Mouse (Mus musculus): ENCODE data around the gene Spo11. TPM values are rescaled to one million over a fixed set of nuclear protein-coding genes. Genes with fewer than 3 reads are reported as not detected.

Gene Spo11
- total RNA-seq (2021) = not detected

DNA sequence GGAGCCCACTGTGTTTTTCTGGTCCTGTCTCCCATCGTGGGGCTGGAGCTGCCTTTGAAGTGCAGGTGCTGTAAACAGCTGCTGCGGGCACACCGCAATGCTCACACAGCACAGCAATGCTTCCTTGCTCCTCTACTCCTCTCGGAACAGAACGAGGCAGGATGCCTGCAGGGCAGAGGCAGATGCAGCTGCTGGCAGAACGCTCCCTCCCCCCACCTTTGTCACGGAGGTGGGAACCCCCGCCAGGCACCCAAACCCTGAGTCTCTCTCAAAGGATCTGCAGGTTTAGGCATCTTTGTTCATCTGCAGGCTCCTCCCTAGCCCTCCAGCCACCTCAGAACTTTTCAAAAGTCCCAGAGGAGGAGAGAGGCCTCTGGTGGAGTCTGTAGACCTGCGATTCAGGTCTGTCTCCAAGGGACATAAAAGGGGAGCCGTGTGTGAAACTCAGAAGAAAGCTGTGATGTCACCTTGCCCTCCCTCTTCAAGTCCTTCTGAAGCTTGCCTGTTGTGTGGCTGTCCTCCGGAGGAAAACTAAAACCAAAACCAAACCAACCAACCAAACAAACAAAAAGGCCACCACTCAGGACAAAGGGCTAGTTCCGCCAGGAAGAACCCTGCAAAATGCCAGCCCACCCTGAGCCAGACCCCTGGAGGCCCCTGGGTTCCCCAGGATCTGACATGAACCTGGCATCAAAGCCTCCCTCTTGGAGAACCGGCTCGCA, at the start of gene Spo11:
Gene Spo11 (plus strand): TSS at position 292 of the 722 bp plus-strand sequence.
- no peak for DNase-seq (ENCODE audit: low spot score)
- intact Hi-C loops (cut with DNase I) = no loop called here

DNA sequence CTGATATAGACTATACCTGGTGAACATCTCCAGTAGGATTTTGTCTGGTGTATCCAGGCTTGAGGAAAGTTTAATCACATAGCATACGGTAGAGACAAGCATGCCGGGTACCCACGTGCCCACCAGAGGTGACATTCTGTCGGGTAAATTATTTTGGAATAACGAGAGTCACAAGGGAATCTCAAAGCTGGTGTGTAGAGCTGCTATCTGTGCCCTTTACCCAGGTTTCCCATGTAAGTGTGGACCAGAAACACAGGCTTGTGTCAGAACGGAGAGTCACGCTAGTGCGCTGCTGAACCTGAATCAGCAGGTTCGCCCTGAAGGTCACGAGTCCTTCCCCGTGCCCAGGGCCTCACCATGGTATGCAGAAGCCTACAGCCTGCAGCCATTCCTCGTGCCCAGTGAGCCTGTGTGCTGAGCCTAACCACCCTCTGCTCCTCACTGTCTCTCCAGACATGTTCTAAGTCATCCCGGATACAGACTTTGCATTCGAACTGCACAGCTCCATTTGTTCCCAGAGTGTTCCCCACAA, 47.5 kb upstream of the Spo11 start:
- DNase-seq (ENCODE audit: low spot score) = no peak
- intact Hi-C loops (cut with DNase I) = no loop called here

DNA sequence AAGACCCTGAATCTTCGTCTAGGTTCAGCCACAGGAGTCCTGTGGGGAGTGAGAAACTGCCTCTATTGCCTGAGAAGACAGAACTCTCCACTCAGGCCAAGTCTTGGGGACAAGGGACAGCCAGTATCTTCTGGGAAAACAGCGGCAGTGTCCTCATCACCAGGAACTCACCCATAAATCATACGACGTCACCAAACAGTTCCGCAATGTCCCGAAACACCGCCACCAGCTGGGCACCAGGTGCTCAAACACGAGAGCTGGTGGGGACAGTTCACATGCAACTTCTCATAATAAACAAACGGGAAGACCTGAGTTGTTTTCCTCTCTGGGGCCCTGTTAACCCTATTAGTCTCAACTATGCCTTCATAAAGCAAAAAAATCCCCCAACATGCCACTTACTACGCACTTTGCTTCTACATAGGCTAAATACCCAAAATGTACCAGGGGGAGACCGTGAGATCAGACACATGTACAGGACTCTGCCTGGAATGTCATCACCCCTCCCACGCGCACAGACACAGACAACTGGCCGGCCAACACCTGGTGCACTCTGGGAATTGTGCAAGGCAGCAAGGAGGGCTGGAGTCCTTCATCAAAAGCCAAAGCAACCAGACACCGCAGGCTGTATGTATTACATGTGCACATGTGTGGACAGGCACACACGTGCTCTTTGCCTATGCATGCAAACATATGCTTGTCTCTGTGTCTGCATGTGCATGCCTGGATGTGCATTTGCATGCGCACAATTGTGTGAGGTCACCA, 46.2 kb upstream of the Spo11 start:
- DNase-seq (ENCODE audit: low spot score) = no peak
- intact Hi-C loops (cut with DNase I) = no loop called here

DNA sequence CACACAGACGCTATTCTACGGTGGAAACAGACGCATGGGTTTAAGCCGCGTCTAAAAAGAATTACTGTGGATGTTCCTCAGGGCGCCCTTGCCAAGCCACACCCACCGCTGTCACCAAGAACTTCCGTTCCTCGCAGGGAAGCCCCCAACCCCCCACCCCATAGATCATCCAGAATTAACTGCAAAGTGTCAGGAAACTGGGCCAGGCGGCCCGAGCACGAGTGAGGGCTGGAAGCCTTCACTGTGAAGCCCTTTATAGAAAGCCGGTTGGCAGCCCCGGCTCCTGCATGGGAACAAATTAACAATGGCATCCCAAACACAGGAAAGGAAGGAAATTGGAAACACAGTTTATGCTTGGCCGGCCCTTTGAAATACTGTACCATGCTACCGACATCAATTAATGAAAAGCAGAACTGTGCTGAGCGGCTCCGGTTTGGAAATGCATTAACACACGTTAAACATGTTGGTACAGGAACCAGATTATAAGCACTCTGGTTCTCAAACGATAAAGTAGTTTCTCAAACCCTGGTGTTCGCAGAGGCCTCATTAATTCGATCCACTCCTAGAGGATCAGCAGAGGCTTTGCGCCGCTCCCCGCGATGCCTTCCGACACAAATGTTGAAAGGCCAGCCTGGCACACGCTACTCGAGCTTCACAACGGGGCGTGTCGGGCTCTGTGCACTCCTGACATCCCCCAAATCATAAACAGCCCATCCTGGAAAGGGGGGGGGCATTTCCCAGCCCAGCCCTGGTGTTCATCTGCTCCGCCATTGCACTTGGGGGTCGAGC, 43.7 kb upstream of the Spo11 start:
- intact Hi-C loops (cut with DNase I) = no loop called here
- DNase-seq (ENCODE audit: low spot score) = no peak

DNA sequence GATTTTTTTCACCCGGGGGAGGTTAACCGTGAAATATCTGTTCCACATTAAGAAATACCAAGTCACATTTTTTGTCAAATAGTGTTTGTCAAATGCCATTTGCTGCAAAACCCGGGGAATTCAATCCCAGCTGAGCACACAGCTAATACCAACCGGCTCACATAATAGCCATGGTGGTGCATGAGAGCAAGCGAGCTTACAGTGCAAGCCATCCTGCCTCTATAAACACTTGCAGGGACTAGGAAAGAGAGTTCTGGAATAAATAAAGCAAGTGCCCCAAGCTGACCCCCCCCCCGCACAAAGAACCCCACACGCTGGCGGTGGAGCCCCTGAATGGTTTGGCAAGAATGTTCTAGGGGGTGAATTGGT, 43.1 kb upstream of the Spo11 start:
- intact Hi-C loops (cut with DNase I) = no loop called here
- DNase-seq (ENCODE audit: low spot score) = no peak

DNA sequence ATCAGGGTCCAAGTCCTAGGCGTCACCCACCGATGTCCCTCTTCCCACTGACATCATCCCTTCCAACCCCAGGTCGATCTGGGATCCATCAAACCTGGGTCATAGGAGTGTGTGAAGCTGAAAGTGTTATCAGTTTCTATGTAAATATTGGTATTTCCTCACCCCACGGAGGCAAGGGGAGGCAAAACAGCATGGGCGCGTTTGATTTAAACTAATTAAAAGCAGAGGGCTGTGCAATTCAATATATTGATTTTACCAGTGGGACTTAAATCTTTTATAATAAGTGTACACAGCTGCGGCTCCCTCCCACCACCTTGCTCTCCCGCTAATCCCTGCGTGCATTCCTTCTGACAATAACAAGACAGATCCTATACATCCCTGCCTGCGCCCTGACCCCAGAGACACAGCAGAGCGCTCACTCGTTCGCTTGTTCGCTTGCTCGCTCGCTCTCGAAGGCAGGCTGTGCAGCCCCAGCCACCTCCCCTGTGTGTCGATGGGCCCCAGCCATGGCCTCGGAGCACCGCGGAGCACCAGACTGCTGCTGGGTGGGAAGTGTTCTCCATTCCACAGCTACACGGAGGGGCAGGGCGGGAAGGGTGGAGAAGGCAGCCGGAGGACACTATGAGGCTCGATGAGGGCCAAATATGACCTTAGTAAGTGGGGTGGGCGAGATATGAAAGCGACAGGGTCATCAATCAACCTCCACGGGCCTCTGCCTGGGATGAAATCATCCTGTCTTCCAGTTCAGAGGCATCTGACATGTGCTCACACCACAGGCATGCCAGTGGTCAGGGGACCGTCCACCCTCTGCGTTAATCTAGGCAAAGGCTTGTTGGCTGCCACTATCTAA, 42.4 kb upstream of the Spo11 start:
- intact Hi-C loops (cut with DNase I) = no loop called here
- DNase-seq (ENCODE audit: low spot score) = no peak

DNA sequence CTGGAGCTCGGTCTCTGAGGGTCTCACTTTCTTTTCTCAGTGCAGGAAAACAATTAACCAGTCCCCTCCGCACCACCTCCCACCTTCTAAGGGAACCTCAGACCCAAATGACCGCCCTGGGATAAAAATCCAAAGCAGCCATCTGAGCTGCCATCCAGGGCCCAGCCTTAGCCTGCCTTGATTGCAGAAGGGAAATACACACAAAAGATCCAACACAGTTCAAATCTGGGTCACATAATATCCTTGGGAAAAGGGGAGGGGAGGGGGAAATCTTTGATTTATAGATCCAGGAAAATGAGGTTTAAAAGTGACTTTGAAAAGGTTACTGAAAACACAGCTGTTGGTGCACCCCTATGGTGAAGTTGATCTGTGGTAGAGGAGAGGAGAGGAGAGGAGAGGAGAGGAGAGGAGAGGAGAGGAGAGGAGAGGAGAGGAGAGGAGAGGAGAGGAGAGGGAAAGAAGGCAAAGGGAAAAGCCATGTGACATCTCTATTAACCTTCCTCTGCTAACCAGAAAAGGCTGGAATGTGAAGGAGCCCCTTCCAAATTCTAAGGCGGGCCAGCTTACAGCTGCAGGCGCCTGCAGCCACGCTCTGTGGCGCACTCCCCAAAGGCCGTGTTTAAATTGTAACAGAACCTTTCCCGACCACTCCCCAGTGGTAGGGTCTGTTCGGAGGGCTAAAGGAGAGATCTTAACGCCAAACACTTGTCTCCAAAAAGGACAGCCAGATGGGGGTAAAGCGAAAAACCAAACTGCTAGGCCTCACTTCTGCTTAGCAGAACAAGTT, 41.5 kb upstream of the Spo11 start:
- intact Hi-C loops (cut with DNase I) = no loop called here

DNA sequence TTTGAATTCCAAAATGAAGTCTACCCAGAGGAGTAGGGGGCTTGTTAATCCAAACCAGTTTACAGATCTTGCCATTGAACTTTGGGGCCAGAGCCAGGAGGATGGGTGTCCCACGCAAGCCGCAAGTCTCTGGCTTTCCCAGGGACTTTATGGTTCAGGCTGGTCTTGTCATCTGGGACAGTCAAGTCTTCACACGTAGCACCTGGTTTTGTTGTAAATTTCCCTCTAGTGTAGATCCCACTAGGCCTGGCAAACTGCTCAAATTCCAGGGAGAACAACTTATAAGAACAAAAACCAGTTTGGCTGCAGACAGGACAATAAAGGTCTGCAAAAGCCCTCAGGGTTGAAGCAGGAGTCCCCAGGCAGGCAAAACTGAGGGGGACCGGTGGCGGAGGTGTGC, 40.7 kb upstream of the Spo11 start:
- intact Hi-C loops (cut with DNase I) = no loop called here
- DNase-seq (ENCODE audit: low spot score) = no peak

More for the DNA sequence above, 41.5 kb upstream of the Spo11 start:
- DNase-seq (ENCODE audit: low spot score) = no peak

DNA sequence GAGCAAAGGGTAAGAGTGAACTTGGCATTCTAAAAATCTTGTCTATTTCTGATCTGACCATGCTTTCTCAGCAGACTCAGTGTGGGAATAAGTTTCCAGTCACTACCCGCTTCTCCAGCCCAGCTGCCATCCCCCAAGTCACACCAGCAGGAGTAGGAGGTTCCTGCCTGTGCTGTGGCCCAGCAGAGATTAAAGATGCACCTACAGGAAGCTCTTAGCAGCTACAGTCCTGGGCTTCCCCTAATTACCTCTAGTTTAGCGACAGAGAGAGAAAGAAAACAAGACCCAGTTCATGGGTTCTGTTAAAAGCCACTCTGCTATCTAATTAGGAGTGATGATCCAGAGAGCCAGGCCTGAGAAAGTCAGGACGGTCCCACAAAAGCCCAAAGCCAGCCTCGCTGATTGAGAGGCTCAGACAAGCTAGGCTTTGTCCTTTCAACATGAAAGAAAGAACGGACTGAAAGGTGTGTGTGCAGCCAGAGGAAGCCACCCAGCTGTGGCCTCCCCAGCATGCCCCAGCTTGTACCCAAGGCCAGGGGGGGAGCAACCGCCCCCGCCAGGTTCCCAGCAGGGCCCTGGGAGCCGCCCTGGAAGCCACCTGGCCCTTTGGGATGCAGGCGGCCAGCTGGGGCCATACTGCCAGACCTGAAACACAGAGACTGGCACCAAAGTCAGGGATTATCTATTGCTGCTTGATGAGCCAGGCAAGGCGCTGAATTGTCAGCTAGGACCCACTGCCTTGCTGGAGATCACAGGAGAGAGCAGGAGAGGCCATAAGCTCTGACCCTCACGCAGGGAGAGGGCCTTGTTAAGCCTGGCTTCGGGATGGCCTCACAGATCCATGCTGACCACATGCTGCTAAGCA, 39.9 kb upstream of the Spo11 start:
- intact Hi-C loops (cut with DNase I) = no loop called here
- no peak for DNase-seq (ENCODE audit: low spot score)

DNA sequence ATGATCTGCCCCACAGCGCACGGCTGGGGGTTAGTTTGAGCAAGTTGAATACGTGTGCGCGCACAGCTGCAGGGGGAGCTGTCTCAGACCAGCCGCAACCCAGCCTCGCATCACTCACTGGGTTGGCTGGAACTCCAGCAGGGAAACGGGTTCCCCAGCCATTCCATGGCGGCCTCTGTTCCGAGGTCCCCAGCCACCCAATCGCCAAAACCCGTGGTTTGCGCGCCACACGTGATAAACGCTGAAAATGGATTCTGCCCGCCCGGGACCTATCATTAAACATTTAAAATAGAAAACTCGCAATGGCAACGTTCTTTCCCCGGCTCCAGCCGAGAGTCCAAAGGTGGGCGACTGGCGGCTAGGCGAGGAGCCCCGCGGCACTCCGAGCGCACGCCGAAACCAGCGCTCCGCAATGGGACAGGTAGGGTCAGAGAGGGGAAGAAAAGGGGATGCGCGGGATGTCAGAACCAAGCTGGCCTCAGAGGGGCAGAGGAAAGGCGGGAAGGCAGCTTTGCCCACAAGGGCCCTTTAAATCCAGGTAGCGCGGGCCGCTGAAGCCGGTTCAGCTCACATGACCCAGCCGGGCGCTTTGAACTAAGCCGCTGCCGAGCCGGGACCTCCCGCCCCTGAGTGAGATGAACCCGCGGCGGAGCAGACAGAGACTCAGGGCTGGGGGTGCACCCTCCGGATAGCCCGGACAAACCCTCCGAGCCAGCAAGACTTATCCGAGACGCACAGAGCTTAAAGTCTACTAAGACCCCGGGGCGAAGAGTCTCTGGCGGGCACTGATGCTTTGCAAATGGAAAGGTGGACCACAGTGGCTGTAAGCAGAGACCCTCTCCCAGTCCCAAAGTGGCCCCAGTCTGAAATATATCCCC, 38.5 kb upstream of the Spo11 start:
- DNase-seq (ENCODE audit: low spot score) = no peak
- intact Hi-C loops (cut with DNase I) = no loop called here

DNA sequence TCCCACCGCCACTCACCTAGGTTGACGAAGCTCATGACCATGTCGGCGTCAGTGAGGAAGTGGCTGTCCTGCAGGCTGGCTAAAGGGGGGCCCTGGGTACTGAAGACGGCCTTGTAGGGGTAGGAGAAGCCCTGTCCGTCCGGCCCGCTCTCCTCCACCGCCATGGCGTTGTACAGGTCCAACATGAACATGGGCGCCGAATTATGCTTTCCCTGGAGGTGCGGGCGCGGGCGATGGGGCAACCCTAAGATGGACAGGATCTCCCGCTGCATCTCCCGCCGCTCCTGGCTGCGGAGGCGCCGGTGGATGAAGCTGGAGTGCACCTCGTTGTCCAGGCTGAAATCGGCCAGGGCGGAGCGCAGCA, 37.9 kb upstream of the Spo11 start:
- intact Hi-C loops (cut with DNase I) = loop anchor here (5.0 kb wide), 1 partner anchor 87 kb away; no protein-coding TSS in a partner anchor
- no peak for DNase-seq (ENCODE audit: low spot score)

DNA sequence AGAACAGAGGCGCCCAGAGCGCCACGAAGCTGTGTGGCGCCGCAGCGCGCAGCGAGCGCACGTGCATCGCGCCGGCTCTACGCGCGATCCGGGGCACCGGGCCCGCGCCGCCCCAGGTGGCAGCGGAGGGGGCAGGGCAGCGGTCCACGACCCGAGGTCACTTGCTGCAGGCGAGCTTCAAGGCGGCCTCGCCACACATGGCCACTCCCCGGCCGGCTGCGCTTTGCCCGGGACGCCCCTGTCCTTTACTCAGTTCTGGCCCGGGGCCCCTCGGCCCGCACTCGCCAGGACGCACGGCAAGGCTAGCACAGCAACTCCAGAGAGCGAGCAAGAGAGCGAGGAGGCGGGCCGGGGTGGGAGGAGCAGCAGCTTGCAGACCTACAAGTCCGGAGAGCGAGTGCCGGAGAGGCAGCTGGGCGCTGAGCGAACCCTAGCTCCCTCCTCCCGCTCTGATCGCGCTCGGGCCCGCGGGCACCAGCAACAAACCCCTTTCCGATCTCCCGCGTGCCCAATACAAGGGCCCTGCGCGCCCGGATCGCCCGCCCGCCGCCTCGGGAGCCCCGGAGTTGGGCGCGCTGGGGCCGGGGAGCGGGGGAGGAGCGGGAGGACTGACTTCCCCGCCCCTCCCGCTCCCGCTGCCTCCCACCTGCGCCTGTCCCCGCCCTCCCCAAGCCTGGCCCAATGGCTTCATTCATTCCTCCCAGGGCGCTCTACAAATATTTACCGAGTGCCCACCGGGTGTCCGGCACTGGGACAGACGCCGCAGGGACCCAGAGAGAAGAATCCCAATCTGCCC, 37.3 kb upstream of the Spo11 start, which contains the start of gene Bmp7:
Gene Bmp7 (minus strand): TSS at position 319 of the 796 bp plus-strand sequence.
- no peak for DNase-seq (ENCODE audit: low spot score)
- intact Hi-C loops (cut with DNase I) = loop anchor here (5.0 kb wide), 1 partner anchor 88 kb away; no protein-coding TSS in a partner anchor

DNA sequence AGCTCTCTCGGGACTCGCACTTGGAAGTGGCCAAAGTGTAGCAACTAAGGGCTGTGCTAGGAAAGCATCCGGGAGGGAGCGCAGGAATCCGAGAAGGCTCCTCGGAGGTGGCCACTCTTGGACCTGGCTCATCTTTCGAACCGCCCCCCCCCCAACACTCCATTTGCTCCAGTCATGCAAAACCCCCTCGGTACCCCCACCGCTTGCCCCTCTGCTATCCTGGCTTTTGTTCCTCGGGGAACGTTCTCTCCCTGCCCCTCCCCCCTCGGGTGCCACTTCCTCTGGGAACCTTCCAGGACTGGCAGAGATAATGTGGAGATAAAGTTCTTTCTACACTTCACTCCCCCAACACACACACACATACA, 36.7 kb upstream of the Spo11 start:
- DNase-seq (ENCODE audit: low spot score) = no peak
- intact Hi-C loops (cut with DNase I) = loop anchor here (5.0 kb wide), 1 partner anchor 88 kb away; no protein-coding TSS in a partner anchor

DNA sequence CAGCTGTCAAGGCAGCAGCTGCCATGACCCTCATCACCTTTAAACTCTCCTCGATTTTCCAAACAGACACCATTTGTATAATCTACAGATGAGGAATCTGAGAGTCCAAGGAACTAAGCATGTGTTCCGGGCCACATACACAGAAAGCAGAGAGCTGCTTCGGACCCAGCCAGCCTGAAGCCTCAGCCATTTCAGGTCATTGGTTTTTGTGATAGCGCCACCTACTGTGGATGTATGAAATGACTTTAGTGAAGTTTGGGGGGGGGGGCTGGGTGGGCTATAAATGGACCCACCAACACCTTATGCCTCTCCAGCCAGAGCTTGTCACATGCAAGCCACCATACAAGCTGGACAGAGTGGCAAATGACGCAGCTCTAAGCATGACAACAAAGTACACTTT, 28.4 kb upstream of the Spo11 start:
- no peak for DNase-seq (ENCODE audit: low spot score)
- intact Hi-C loops (cut with DNase I) = loop anchor here (5.0 kb wide), 1 partner anchor 117 kb away; no protein-coding TSS in a partner anchor

DNA sequence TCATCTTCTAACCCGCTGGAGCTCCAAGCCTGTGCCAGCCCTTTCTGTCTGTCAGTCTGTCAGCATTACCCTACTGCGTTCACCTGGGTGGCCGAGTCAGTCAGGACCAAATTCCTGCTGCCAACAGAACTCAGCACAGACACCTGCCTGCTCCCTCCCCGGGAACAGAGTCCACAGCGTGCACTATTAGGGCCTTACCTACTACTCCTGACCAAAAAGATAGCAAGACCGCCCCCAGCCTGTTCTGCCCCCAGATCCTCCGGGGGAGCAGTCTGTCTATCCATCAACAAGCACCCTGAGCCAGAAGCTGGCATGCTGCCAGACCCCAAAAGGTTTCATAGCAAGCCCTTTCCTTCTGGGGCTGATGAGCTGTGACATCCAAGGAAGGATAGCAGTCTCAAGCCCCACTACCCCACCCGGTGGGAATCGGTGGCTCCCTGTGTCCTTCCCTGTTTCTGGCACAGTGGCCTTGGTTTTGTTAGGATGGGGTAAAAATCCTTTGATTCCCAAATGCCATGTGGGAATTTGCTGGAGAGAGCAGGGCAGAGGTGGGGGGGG, 27.3 kb upstream of the Spo11 start:
- no peak for DNase-seq (ENCODE audit: low spot score)
- intact Hi-C loops (cut with DNase I) = no loop called here

DNA sequence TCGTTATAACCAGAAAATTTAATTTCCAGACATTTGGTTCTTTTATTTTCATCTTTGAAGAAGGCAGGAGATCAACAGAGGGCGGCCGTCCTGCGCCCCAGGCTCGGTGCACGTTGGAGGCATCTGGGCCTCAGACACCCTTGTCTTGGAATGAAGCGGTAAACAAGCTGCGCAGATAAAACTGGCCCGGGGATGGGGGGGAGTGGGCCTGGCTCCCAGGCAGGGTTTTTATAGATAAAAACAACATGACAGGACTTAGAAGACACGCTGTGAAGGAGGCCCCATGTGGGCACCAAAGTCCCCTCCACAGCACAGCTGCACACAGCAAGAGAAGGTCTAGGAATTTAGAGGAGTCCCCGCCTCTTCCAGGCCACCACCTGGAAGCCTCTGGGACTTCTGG, 26.8 kb upstream of the Spo11 start:
- DNase-seq (ENCODE audit: low spot score) = no peak
- intact Hi-C loops (cut with DNase I) = no loop called here

All from heart, postnatal 25 days (tissue).